Mouse (Mus musculus): Measurements from ENCODE around the gene Vmn1r81.

- TF ChIP-seq POLR2A (IDR thresholded peaks at IDR 0.05; ENCODE audit: low read depth, low read length) (no peak), CTCF (IDR thresholded peaks at IDR 0.05; ENCODE audit: borderline replicate concordance, insufficient read depth, low read length) (no peak)
These were observed 32.1 kb upstream of the Vmn1r81 start, which contains the start of gene Vmn1r82 for GRCm38 (mm10) chr7:12300130-12300529.
